ENCODE assay signal across 30 mouse cellular contexts in genomic region chr2:91125101-91125500, GRCm38 (mm10). TPM values are rescaled to one million over a fixed set of nuclear protein-coding genes. Genes with fewer than 3 reads are reported as not detected.
DNase-seq lines count a peak whose midpoint lies in the region; ATAC-seq lines count a peak whose summit lies in the region.
"Had no signal": no experiment of that assay in that cellular context is flagged by ENCODE, and none has a peak within 500 bp of the region (broad histone marks: within the 10 kb centered on the region; RNA-seq: fewer than 3 reads in every experiment).

No protein-coding gene starts in this region.

- H3K4me1 ChIP-seq in heart, embryonic 13.5 days: peaks cover 81% of the 10 kb centered on the region
- peaks cover 39% of the 10 kb centered on the region for H3K4me1 ChIP-seq in heart, embryonic 16.5 days (ENCODE audit: control insufficient read depth, insufficient read depth, low read length)
- H3K4me1 ChIP-seq: embryonic facial prominence, embryonic 12.5 days; embryonic facial prominence, embryonic 15.5 days had no signal

- H3K36me3 ChIP-seq in heart, embryonic 13.5 days: peaks cover 100% of the 10 kb centered on the region
- H3K36me3 ChIP-seq in heart, embryonic 16.5 days (ENCODE audit: control insufficient read depth, insufficient read depth): peaks cover 40% of the 10 kb centered on the region
- H3K36me3 ChIP-seq: embryonic facial prominence, embryonic 12.5 days; embryonic facial prominence, embryonic 15.5 days; G1E had no signal

- 70% methylated on average over 10 of the region's 10 CpGs for WGBS in heart, embryonic 13.5 days
- 67% methylated on average over 10 of the region's 10 CpGs for WGBS in heart, embryonic 16.5 days

- intact Hi-C loops in heart, postnatal 25 days (cut with DNase I): no loop called here
- intact Hi-C loops in heart, postnatal 14 days (cut with DNase I): no loop called here

- no peaks in the 10 kb centered on the region for H3K9me3 ChIP-seq in heart, embryonic 13.5 days
- H3K9me3 ChIP-seq in heart, embryonic 16.5 days (replicated peaks; ENCODE audit: control insufficient read depth, low read length): no peaks in the 10 kb centered on the region
- H3K9me3 ChIP-seq: embryonic facial prominence, embryonic 12.5 days; embryonic facial prominence, embryonic 15.5 days; G1E had no signal

- no peak overlapping the region for H3K27ac ChIP-seq in heart, embryonic 13.5 days (replicated peaks)
- no peak overlapping the region for H3K27ac ChIP-seq in heart, embryonic 16.5 days (ENCODE audit: low read length)
- H3K27ac ChIP-seq: embryonic facial prominence, embryonic 12.5 days; embryonic facial prominence, embryonic 15.5 days; gastrocnemius, adult 2 months; hindbrain, embryonic 14.5 days; hindbrain, postnatal 0 days had no signal

- H3K4me3 ChIP-seq in heart, embryonic 13.5 days: 0 out of 2 replicates have a peak overlapping the region, but pooled peaks have one; percentile 75
- H3K4me3 ChIP-seq in heart, embryonic 16.5 days (ENCODE audit: low read length): 0 out of 2 replicates have a peak overlapping the region, but pooled peaks have one; percentile 4
- H3K4me3 ChIP-seq: embryonic facial prominence, embryonic 12.5 days; embryonic facial prominence, embryonic 15.5 days; gastrocnemius, adult 2 months had no signal

- ATAC-seq in heart, embryonic 13.5 days (ENCODE audit: extremely low read depth, insufficient number of reproducible peaks, low FRiP score, low TSS enrichment): no peak
- ATAC-seq in heart, embryonic 16.5 days (replicated peaks; ENCODE audit: extremely low read depth, insufficient read depth, low FRiP score): no peak
- ATAC-seq: forebrain, embryonic 14.5 days; forebrain, postnatal 0 days; hindbrain, postnatal 0 days; inflammation-experienced regulatory T-cells, adult 6 months; intestine, embryonic 16.5 days; Patski had no signal

- no peaks in the 10 kb centered on the region for H3K27me3 ChIP-seq in heart, embryonic 13.5 days (replicated peaks)
- no peaks in the 10 kb centered on the region for H3K27me3 ChIP-seq in heart, embryonic 16.5 days (ENCODE audit: control insufficient read depth, insufficient read depth, low read length)
- H3K27me3 ChIP-seq: CH12.LX; embryonic facial prominence, embryonic 12.5 days had no signal

- peak; percentile 39 for DNase-seq in cerebellum, adult 9-11 months
- no peak for DNase-seq in cerebellum, postnatal 36 days
- DNase-seq in cerebellum, postnatal 25 days: peak; percentile 57 to 60
- DNase-seq in cerebellum, adult 11-12 months: no peak
- DNase-seq in heart, postnatal 25 days (ENCODE audit: low spot score): no peak
- DNase-seq in heart, postnatal 14 days: no peak
- DNase-seq: adrenal gland, postnatal 10 days; adrenal gland, postnatal 36 days; B cell, adult 2 months; forebrain, postnatal 0 days; gastrocnemius, postnatal 14 days; heart, postnatal 36 days; kidney, adult 18-20 months; kidney, adult 9 months; kidney, postnatal 14 days had no signal

- peak overlapping the region; percentile 5 for H3K9ac ChIP-seq in heart, embryonic 13.5 days
- H3K9ac ChIP-seq in heart, embryonic 16.5 days (ENCODE audit: low read length): peak overlapping the region; percentile 16; the same call in 1 of the 2 replicates
- H3K9ac ChIP-seq: embryonic facial prominence, embryonic 12.5 days; embryonic facial prominence, embryonic 15.5 days; forebrain, postnatal 0 days; hindbrain, embryonic 14.5 days had no signal

- H3K4me2 ChIP-seq in heart, embryonic 13.5 days: peak overlapping the region; percentile 81
- peak overlapping the region; percentile 83 for H3K4me2 ChIP-seq in heart, embryonic 16.5 days (ENCODE audit: low read depth, low read length)
- H3K4me2 ChIP-seq: embryonic facial prominence, embryonic 12.5 days; embryonic facial prominence, embryonic 15.5 days; hindbrain, embryonic 14.5 days had no signal

RNA-seq across cellular contexts. Expression of gene Mybpc3, which starts 7.2 kb away (rescaled TPM):
- 806 and 882 TPM in 2 replicates for polyA plus RNA-seq in heart, embryonic 13.5 days (2015; fragmentation: Nextera tagmentation; extraction: Ambion mirVana)
- total RNA-seq in heart, postnatal 25 days (2021): 1,000 to 10,000 TPM; 1,615 to 1,699 TPM
- 1,022 and 1,203 TPM in 2 replicates for polyA plus RNA-seq in heart, embryonic 16.5 days (2015; fragmentation: Nextera tagmentation; extraction: Ambion mirVana)
- total RNA-seq in heart, postnatal 14 days (2021): 1,000 to 10,000 TPM; 1,701 to 1,920 TPM
- total RNA-seq: adrenal gland, postnatal 36 days; G1E had no signal
- polyA plus RNA-seq: forebrain, embryonic 11.5 days; forebrain, embryonic 14.5 days; G1E; hindbrain, embryonic 11.5 days; hindbrain, embryonic 14.5 days; inflammation-experienced regulatory T-cells, adult 6 months; intestine, embryonic 16.5 days; Patski had no signal

RNA-seq across cellular contexts. Expression of gene Spi1, which starts 42.9 kb away (rescaled TPM):
- 3.5 and 3.9 TPM in 2 replicates for polyA plus RNA-seq in heart, embryonic 13.5 days (2015; fragmentation: Nextera tagmentation; extraction: Ambion mirVana)
- 1 to 10 TPM; 3.7 to 4.3 TPM for total RNA-seq in heart, postnatal 25 days (2021)
- polyA plus RNA-seq in heart, embryonic 16.5 days (2015; fragmentation: Nextera tagmentation; extraction: Ambion mirVana): 3.6 and 5.2 TPM in 2 replicates
- total RNA-seq in heart, postnatal 14 days (2021): 1 to 10 TPM; 4.1 TPM

RNA-seq across cellular contexts. Expression of gene Slc39a13, which starts 54.9 kb away (rescaled TPM):
- polyA plus RNA-seq in heart, embryonic 13.5 days (2015; fragmentation: Nextera tagmentation; extraction: Ambion mirVana): 45.0 and 55.5 TPM in 2 replicates
- total RNA-seq in heart, postnatal 25 days (2021): 10 to 100 TPM; 22.9 to 28.2 TPM
- 56.9 and 61.3 TPM in 2 replicates for polyA plus RNA-seq in heart, embryonic 16.5 days (2015; fragmentation: Nextera tagmentation; extraction: Ambion mirVana)
- 10 to 100 TPM; 24.7 to 25.5 TPM for total RNA-seq in heart, postnatal 14 days (2021)

RNA-seq across cellular contexts. Expression of gene Madd, which starts 58.5 kb away (rescaled TPM):
- 5.1 and 5.9 TPM in 2 replicates for polyA plus RNA-seq in heart, embryonic 13.5 days (2015; fragmentation: Nextera tagmentation; extraction: Ambion mirVana)
- 1 to 10 TPM; 5.4 to 6.2 TPM for total RNA-seq in heart, postnatal 25 days (2021)
- polyA plus RNA-seq in heart, embryonic 16.5 days (2015; fragmentation: Nextera tagmentation; extraction: Ambion mirVana): 5.8 and 6.1 TPM in 2 replicates
- total RNA-seq in heart, postnatal 14 days (2021): 1 to 10 TPM; 6.6 to 7.7 TPM

Comparison
In these comparisons a context has a peak if more than half of its experiments do, and no peak if none do; other contexts are left out.
1. DNase-seq: peak in cerebellum, adult 9-11 months (single experiment) and cerebellum, postnatal 25 days (2 of 2); none in cerebellum, postnatal 36 days (0 of 2), cerebellum, adult 11-12 months (single experiment), heart, postnatal 25 days (single experiment) and heart, postnatal 14 days (0 of 2).